Mouse (Mus musculus) small intestine, adult 2 months (tissue): ENCODE measurements at regions not wholly inside any gene's neighbourhood (a gene's known extent, or its start where the extent isn't known, plus 50 kb on each side); places are given as distances from the start of the nearest gene placed in this dataset.

ENCODE experiments used
- H3K27ac ChIP-seq: fragments of 200-500 bp; 2 replicates; pipeline ENCODE4 v1.5.1; 2012; ENCODE audit warnings: low read depth, low read length, control low read depth, inconsistent platforms; ENCODE audit not compliant: insufficient read depth
- H3K27me3 ChIP-seq: fragments of 200-500 bp; 2 replicates; pipeline ENCODE4 v1.6.1; 2012; ENCODE audit warnings: mild to moderate bottlenecking, moderate library complexity, low read length, inconsistent platforms; ENCODE audit not compliant: control insufficient read depth, insufficient read depth
- H3K36me3 ChIP-seq: fragments of 200-500 bp; 2 replicates; pipeline ENCODE4 v1.6.1; 2012; ENCODE audit warnings: mild to moderate bottlenecking, low read length, control low read depth, inconsistent platforms; ENCODE audit not compliant: control insufficient read depth, insufficient read depth
- H3K4me1 ChIP-seq: fragments of 200-500 bp; 2 replicates; pipeline ENCODE4 v1.6.1; 2012; ENCODE audit warnings: low read length, inconsistent platforms, mixed read lengths; ENCODE audit not compliant: control insufficient read depth, insufficient read depth, insufficient read length
- H3K4me3 ChIP-seq: fragments of 200-500 bp; 2 replicates; pipeline ENCODE4 v1.5.1; 2012; ENCODE audit warnings: low read depth, mild to moderate bottlenecking, control low read depth, inconsistent platforms, low read length, moderate library complexity
- CTCF ChIP-seq: fragments of 200-500 bp; IDR thresholded peaks from 2 replicates; pipeline ENCODE4 v1.5.1; 2012; ENCODE audit warnings: low read depth, mild to moderate bottlenecking, control low read depth, inconsistent platforms, low read length, moderate library complexity, mixed read lengths; ENCODE audit not compliant: insufficient replicate concordance, insufficient read length; ENCODE audit errors: extremely low read depth
- POLR2A ChIP-seq: fragments of 200-500 bp; IDR thresholded peaks from 2 replicates; pipeline ENCODE4 v1.6.1; 2012; ENCODE audit warnings: low read depth, mild to moderate bottlenecking, control low read depth, inconsistent platforms, low read length, moderate library complexity
- WGBS: fragments of 180-500 bp; shearing (Covaris S2); methylation state at CpG from one replicate; pipeline ENCODE4 v1.1.7; 2018; 5-methylcytosine and 5-hydroxymethylcytosine counted together

- WGBS, result 92% methylated on average over 5 of the region's 5 CpGs
- H3K27ac ChIP-seq, result no peak overlapping the region
- no peaks in the 10 kb centered on the region for H3K4me1 ChIP-seq
- no peaks in the 10 kb centered on the region for H3K36me3 ChIP-seq
- H3K27me3 ChIP-seq, result no peaks in the 10 kb centered on the region
- TF ChIP-seq POLR2A, result no peak
- TF ChIP-seq CTCF, result no peak
- H3K4me3 ChIP-seq, result no peak overlapping the region
These were observed 658.0 kb downstream of the Rnf144a start for GRCm38 (mm10) chr12:25757014-25757413.

- WGBS, result 32% methylated on average over 2 of the region's 2 CpGs
- H3K27ac ChIP-seq, result no peak overlapping the region
These were observed 636.9 kb upstream of the Id2 start for GRCm38 (mm10) chr12:25733801-25734200.

GRCm38 (mm10) chr12:25725774-25726173 lies 628.8 kb upstream of the Id2 start:
- H3K4me3 ChIP-seq, result no peak overlapping the region
- H3K36me3 ChIP-seq, result no peaks in the 10 kb centered on the region
- WGBS, result 56% methylated on average over 2 of the region's 2 CpGs
- no peaks in the 10 kb centered on the region for H3K4me1 ChIP-seq
- TF ChIP-seq POLR2A, result no peak
- no peak overlapping the region for H3K27ac ChIP-seq
- no peaks in the 10 kb centered on the region for H3K27me3 ChIP-seq

More at GRCm38 (mm10) chr12:25733801-25734200, 636.9 kb upstream of the Id2 start:
- TF ChIP-seq CTCF (no peak), POLR2A (no peak)
- no peaks in the 10 kb centered on the region for H3K4me1 ChIP-seq
- no peak overlapping the region for H3K4me3 ChIP-seq
- no peaks in the 10 kb centered on the region for H3K27me3 ChIP-seq
- H3K36me3 ChIP-seq, result no peaks in the 10 kb centered on the region

DNA sequence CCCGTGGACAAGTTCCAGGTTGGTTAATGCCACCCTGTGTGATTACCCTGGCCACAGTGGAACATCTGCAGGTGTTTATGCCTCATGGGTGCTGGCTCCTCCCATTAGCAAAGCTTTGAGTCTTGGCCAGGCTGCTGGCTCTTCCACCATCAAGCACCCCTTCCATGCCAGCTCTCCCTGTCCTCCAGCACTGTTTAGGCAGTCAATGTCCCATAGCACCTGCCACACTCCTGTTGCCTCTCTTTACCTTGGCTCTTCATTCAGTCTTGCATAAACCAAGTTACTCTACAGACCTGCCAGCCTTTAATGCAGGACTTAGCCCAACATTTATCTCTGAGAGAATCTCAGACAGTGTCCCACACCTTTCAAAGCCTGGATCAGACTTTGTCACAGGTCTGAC lies 614.2 kb upstream of the Id2 start:
- Histone ChIP-seq H3K36me3 (no peaks in the 10 kb centered on the region), H3K27me3 (no peaks in the 10 kb centered on the region), H3K4me3 (no peak overlapping the region), H3K27ac (no peak overlapping the region), H3K4me1 (no peaks in the 10 kb centered on the region)
- WGBS, result 44% methylated on average over 1 of the region's 1 CpGs
- TF ChIP-seq POLR2A (no peak), CTCF (no peak)

DNA sequence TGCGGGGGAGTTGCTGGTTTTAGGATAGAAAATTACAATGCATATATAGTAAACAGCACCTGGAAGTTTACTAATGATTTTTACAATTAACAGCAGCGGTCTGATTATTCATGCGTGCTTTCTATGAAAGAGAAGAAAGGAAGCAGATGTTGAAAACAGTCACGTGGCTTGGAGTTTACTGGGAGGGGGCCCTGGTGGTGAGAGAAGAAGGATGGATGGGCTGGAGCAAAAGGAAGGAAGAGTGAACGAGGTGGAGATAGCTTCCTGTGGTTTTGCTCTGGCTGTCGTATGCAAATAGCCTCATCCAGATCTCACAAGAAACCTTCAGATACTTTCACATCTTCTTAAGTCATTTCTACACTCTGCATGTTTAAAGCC lies 606.1 kb upstream of the Id2 start:
- H3K4me3 ChIP-seq, result no peak overlapping the region
- H3K27me3 ChIP-seq, result no peaks in the 10 kb centered on the region
- TF ChIP-seq POLR2A, result no peak
- TF ChIP-seq CTCF, result no peak
- peaks cover 3% of the 10 kb centered on the region; the same call in 1 of the 2 replicates for H3K4me1 ChIP-seq
- WGBS, result 32% methylated on average over 6 of the region's 6 CpGs
- H3K36me3 ChIP-seq, result no peaks in the 10 kb centered on the region
- H3K27ac ChIP-seq, result no peak overlapping the region

DNA sequence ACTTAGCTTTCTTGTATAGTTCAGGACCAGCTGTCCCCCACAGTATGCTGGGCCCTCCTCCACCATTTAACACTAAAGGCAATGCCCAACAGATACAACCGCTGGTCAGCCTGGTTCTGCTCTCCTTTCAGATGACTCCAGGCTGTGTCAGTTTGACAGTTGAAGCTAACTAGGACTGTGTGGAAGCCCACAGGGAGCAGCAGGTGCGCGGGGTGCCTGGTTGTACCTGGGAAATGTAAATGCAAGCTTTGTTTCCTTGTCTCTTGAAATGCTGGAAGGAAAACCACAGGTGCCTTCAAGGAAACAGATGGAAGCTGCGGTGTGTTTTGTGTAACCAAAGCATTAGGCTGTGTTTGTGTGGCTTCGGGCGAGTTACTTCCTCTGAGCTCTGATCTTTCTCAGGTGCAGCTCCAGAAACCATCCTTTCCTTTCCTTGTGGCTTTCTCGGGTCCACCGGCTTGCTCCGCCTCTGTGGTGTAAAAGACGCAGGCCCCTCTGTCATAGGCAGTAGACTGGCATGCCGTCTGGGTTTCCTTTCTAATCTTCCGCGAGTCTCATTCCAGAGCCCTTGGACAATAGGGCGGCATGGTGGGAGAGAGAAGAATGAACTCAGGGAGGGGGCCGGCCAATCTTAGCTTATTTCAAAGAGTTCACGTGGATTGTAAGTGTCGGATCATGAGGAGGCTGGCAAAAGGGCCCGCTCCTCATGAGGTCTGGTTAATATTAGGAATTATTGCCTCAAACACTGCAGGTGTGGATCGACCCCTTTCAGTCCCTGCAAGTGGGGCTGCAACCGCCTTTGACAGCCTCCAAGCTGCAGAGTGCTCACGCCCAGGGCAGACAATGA lies 605.5 kb upstream of the Id2 start:
- WGBS, result 22% methylated on average over 21 of the region's 21 CpGs
- TF ChIP-seq CTCF, result no peak
- no peak for TF ChIP-seq POLR2A
- Histone ChIP-seq H3K4me3 (no peak overlapping the region), H3K4me1 (peaks cover 3% of the 10 kb centered on the region; the same call in 1 of the 2 replicates), H3K36me3 (no peaks in the 10 kb centered on the region), H3K27me3 (no peaks in the 10 kb centered on the region), H3K27ac (no peak overlapping the region)

DNA sequence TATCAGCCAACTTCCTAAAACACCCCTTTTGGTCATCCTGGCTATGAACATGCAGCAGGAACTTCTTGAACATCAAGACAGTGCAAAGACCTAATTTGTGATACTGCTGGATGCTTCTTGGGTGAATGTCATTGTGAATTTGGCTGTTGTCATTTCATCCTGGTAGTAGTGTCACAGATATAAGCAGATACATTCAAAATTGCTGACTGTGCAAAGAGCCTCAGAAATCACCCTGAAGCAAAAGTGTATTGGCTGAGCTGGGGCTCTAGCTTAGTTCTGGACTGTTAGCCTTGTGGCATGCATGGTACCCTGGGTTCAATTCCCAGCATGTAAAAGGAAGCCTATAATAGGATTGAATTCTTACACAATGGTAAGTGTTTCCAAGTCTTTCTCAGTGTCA lies 590.1 kb upstream of the Id2 start:
- Histone ChIP-seq H3K4me1 (no peaks in the 10 kb centered on the region), H3K4me3 (no peak overlapping the region), H3K27ac (no peak overlapping the region), H3K36me3 (no peaks in the 10 kb centered on the region), H3K27me3 (no peaks in the 10 kb centered on the region)
- TF ChIP-seq CTCF (no peak), POLR2A (no peak)
